Mouse (Mus musculus) hindbrain, embryonic 10.5 days (tissue): ENCODE data around the gene Ttn. TPM values are rescaled to one million over a fixed set of nuclear protein-coding genes. Genes with fewer than 3 reads are reported as not detected.

Experiments used
- DNase-seq: peaks from one replicate; pipeline ENCODE4 v3.0.0-alpha.2; 2017; ENCODE audit warnings: low spot score
- H3K27ac ChIP-seq: fragments of 300-500 bp; sonication (generic); 2 replicates; pipeline ENCODE4 v1.5.1; 2016; ENCODE audit warnings: mild to moderate bottlenecking, moderate library complexity
- H3K27me3 ChIP-seq: fragments of 300-500 bp; sonication (generic); 2 replicates; pipeline ENCODE4 v1.6.1; 2016; ENCODE audit warnings: mild to moderate bottlenecking; ENCODE audit not compliant: poor library complexity, insufficient read depth, severe bottlenecking
- H3K36me3 ChIP-seq: fragments of 300-500 bp; sonication (generic); 2 replicates; pipeline ENCODE4 v1.6.1; 2016; ENCODE audit warnings: mild to moderate bottlenecking, moderate library complexity
- H3K4me1 ChIP-seq: fragments of 300-500 bp; sonication (generic); replicated peaks from 2 replicates; pipeline ENCODE4 v1.6.1; 2016; ENCODE audit warnings: mild to moderate bottlenecking
- H3K4me3 ChIP-seq: fragments of 300-500 bp; sonication (generic); 2 replicates; pipeline ENCODE4 v1.5.1; 2016; ENCODE audit warnings: mild to moderate bottlenecking, moderate library complexity
- H3K9me3 ChIP-seq: fragments of 300-500 bp; sonication (generic); 2 replicates; pipeline ENCODE4 v1.6.1; 2016; ENCODE audit warnings: mild to moderate bottlenecking, moderate library complexity
- WGBS: fragments of 180-500 bp; shearing (Covaris S2); methylation state at CpG from one replicate; pipeline ENCODE4 v1.1.7; 2016; 5-methylcytosine and 5-hydroxymethylcytosine counted together
- polyA plus RNA-seq: library from polyadenylated mRNA; unstranded; fragments of >200 nt; fragmentation: Nextera tagmentation; extraction: Ambion mirVana; gene quantifications from 2 replicates; pipeline ENCODE4 v1.2.1, GENCODE M21; 2016

Ttn gene
- polyA plus RNA-seq, 1 experiment from 2014 or later: 0.10 TPM

DNA sequence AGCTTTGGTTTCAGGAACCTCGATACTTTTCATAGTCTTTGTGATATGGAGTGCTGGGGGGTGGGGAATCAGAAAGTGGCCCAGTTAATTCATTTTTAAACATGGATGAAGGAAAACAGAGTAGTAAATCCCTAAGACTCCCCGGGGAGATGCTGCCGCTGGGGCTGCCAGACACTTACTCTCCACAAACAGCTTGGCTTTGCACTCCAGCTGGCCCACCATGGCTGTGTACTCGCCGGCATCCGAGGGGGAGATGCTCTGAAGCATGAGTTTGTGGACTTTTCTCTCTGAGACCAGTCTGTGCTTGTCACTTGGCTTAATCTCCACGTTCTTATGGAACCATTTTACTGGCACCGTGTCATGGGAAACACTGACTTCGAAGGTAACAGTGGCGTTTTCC is 43.8 kb downstream of the Ttn start:
- no peak overlapping the region for H3K27ac ChIP-seq
- H3K27me3 ChIP-seq: no peaks in the 10 kb centered on the region
- DNase-seq: no peak
- H3K4me3 ChIP-seq: no peak overlapping the region
- WGBS: 75% methylated on average over 10 of the region's 10 CpGs
- H3K36me3 ChIP-seq: no peaks in the 10 kb centered on the region
- no peaks in the 10 kb centered on the region for H3K4me1 ChIP-seq
- H3K9me3 ChIP-seq: no peaks in the 10 kb centered on the region

DNA sequence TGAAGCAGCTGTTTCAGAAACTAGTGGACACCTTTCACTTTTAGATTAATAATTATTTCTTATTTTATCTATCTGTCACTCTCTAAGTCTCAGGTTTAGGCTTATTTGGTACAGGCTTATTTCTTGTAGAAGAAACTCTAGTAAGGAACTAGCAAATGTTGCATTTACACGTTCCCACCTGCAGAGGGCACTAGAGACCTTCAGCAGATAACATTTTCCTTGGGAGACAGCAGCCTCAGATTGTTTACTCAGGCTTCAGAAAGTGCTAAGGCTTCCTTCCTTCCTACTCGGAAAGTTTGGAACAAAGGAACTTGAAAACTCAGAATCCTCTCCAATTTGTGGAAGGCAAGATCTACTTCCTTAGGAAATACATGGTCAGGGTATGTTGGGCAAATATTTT is 52.6 kb downstream of the Ttn start:
- 12% methylated on average over 2 of the region's 2 CpGs for WGBS
- Histone ChIP-seq H3K4me1 (no peaks in the 10 kb centered on the region), H3K9me3 (no peaks in the 10 kb centered on the region), H3K27ac (no peak overlapping the region), H3K36me3 (no peaks in the 10 kb centered on the region), H3K27me3 (no peaks in the 10 kb centered on the region), H3K4me3 (no peak overlapping the region)
- DNase-seq: peak; percentile 59

DNA sequence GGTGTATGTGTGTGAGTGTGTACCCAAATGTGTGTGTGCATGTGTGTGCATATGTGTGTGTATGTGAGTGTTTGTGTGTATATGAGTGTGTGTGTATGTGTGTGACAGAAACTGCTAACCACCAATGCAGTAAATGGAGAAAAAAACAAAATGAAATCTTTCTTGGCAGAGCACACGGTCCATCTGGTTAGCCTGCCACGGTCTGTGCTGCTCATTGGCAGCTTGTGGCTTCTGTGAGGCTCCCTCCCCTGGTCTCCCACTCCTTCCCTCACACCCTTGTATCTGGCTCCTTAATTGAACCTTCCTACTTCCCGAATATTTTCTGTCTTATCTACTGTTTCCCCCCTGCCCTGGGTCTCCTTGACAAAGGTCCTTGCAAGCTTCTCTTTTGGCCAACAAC is 53.5 kb downstream of the Ttn start:
- H3K4me1 ChIP-seq: no peaks in the 10 kb centered on the region
- 80% methylated on average over 3 of the region's 3 CpGs for WGBS
- DNase-seq: no peak
- no peaks in the 10 kb centered on the region for H3K36me3 ChIP-seq
- no peak overlapping the region for H3K4me3 ChIP-seq
- no peaks in the 10 kb centered on the region for H3K9me3 ChIP-seq
- no peak overlapping the region for H3K27ac ChIP-seq
- H3K27me3 ChIP-seq: no peaks in the 10 kb centered on the region

DNA sequence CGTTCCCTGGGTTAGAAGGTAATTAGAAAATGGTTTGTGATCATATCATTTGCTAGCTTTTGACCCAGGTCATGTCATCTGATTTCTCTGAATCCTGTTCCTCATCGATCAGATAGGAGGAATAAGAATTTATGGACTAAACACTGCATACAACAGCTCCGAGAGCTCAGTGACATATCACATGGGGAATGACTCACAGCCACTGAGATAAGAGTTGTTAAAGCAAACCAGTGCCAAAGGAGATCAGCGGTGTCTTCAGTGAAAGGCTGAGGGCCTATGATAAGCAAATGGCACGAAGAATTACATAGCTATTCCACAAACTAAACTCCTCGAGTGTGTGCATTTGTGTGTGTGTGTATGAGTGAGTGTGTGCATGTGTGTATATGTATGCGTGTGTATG is 54.0 kb downstream of the Ttn start:
- Histone ChIP-seq H3K9me3 (no peaks in the 10 kb centered on the region), H3K4me1 (no peaks in the 10 kb centered on the region), H3K27ac (no peak overlapping the region), H3K4me3 (no peak overlapping the region), H3K27me3 (no peaks in the 10 kb centered on the region), H3K36me3 (no peaks in the 10 kb centered on the region)
- 90% methylated on average over 7 of the region's 7 CpGs for WGBS
- no peak for DNase-seq

DNA sequence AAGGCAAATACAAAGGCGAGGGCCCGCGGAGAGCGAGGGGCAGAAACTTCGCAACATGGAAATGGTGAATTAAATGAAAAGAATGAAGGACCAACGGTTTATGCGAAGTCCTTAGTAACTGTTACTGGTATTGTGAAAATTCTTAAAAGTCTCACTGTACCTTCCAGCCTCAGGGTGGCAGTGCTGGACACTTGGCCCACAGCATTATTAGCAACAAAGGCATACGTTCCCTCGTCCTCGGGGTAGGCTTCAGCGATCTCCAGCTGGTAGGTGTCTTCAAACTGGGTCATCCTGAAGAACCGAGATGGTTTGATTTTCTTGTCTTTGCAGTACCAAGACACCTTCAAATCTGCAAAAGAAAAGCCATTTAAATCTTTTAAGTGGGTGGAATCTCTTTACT is 55.4 kb downstream of the Ttn start:
- no peak for DNase-seq
- H3K36me3 ChIP-seq: no peaks in the 10 kb centered on the region
- H3K27me3 ChIP-seq: no peaks in the 10 kb centered on the region
- H3K27ac ChIP-seq: no peak overlapping the region
- no peaks in the 10 kb centered on the region for H3K4me1 ChIP-seq
- WGBS: 75% methylated on average over 12 of the region's 12 CpGs
- no peaks in the 10 kb centered on the region for H3K9me3 ChIP-seq
- no peak overlapping the region for H3K4me3 ChIP-seq

DNA sequence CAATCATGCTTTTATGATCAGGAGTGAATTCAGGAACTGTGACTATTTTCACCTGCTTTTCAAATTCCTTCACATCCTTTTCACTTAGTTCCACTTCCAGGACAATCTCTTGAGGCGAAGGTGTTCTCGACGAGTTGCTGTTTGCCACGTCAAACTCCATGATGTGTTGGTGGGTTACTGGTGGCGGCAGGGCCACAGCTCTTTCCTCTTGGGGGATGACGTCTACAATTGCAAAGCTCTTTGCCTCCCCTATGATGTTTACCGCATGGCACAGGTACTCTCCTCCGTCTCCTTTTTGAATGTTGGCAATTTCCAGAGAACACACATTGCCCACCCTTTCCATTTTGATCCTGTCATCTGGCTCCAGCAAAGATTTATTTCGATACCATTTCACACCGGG is 67.4 kb downstream of the Ttn start:
- Histone ChIP-seq H3K4me1 (no peaks in the 10 kb centered on the region), H3K4me3 (no peak overlapping the region), H3K27ac (no peak overlapping the region), H3K9me3 (no peaks in the 10 kb centered on the region), H3K27me3 (no peaks in the 10 kb centered on the region), H3K36me3 (no peaks in the 10 kb centered on the region)
- 96% methylated on average over 10 of the region's 10 CpGs for WGBS
- no peak for DNase-seq

DNA sequence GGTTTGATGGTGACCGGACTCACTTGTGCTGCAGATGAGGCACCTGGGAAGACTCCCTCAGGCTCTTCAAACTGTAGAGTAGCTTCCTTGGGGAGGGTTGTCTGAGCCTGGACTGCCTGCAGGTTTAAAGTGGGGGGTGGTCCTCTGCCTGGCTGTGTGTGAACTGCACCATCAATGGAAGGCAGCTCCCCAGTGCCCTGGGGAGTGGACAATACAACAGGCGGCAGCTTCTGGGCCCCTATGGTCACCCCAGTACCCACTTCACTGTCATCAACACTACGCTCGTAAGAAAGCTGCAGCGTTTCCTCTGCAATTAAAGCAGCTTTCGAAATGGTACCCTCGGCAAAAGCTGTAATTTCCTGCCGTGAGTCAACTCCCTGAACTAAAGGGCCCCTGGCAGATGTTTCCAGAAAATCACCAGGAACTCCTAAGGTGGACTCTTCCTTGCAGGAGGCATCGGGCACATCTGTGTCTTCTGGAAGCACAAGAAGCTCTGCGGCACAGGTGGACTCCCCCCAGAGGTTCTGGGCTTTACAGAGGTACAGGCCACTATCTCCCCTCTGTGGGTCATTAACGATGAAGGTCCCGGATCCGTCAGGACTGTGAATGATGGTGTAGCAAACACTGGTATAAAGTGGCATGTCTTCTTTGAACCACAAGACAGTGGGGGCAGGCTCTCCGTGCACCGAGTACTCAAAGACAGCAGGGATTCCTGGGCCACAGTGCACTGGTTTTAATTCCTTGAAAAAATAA is 73.5 kb downstream of the Ttn start:
- DNase-seq: no peak
- Histone ChIP-seq H3K36me3 (no peaks in the 10 kb centered on the region), H3K27ac (no peak overlapping the region), H3K4me1 (no peaks in the 10 kb centered on the region), H3K4me3 (no peak overlapping the region), H3K27me3 (no peaks in the 10 kb centered on the region), H3K9me3 (no peaks in the 10 kb centered on the region)
- WGBS: 84% methylated on average over 15 of the region's 15 CpGs

DNA sequence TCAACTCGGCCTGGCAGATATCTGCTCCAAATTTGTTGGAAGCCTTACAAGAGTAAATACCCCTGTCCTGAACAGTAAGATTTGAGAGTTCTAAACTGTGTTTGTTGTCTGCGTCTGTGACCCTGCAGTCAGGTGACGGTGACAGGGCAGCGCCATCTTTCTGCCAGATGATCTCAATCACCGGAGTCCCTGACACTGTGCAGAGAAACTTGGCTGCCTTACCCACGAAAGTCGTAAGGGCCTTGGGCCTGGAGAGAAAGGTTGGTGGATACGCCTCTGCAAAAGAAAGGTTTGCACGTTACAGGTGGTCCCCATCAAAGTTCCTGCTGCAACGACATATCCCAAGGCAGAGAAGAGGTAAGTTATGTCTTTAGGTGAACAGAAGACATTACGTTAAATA is 79.0 kb downstream of the Ttn start:
- DNase-seq: no peak
- H3K36me3 ChIP-seq: no peaks in the 10 kb centered on the region
- no peak overlapping the region for H3K4me3 ChIP-seq
- no peaks in the 10 kb centered on the region for H3K27me3 ChIP-seq
- 94% methylated on average over 11 of the region's 11 CpGs for WGBS
- H3K9me3 ChIP-seq: no peaks in the 10 kb centered on the region
- H3K27ac ChIP-seq: no peak overlapping the region
- H3K4me1 ChIP-seq: no peaks in the 10 kb centered on the region

DNA sequence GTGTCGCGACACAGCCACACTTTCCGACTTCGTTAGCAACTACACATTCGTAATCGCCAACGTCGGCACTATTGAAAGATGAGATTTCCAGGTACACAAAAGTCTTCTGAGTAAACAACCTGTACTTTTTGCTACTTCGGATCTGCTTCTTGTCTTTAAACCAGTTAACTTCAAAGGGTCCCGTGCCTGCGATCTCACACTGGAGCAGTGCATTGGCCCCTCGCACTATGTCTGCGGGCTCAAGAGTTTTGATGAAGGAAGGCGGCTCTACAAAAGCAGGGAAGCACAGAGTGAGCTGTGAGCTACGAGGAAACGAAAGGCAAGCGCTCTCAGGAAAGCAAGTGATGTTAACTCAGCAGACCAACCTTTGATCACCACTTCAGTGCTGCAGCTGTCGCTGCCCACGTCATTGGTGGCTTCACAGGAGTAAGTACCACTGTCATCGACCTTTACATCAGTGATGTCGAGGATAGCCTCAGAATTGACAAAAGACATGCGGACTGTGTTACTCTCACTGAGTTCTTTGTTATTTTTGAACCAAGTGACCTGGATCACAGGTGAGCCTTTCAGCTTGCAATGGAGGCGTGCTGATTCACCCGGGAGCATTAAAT is 80.8 kb downstream of the Ttn start:
- H3K27ac ChIP-seq: no peak overlapping the region
- WGBS: 91% methylated on average over 24 of the region's 24 CpGs
- no peaks in the 10 kb centered on the region for H3K36me3 ChIP-seq
- no peaks in the 10 kb centered on the region for H3K9me3 ChIP-seq
- no peak for DNase-seq
- no peak overlapping the region for H3K4me3 ChIP-seq
- H3K4me1 ChIP-seq: no peaks in the 10 kb centered on the region
- H3K27me3 ChIP-seq: no peaks in the 10 kb centered on the region

DNA sequence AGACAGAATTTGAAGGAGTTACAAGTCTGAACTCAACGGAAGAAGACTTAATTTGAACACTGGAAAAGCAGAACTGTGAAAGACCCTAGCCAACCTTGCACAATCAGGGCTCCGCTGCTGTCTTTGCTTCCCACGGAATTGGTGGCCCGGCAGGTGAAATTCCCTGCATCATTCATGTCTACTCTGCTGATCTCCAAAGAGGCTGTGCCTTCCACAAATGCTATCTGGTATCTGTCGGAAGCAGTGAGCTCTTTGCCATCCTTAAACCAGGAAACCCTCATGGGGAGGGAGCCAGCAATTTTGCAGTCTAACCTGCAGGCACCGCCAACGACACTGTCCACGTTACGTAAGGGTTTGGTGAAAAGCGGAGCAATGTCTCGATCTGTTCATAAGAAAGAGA is 82.5 kb downstream of the Ttn start:
- no peaks in the 10 kb centered on the region for H3K27me3 ChIP-seq
- H3K9me3 ChIP-seq: no peaks in the 10 kb centered on the region
- WGBS: 95% methylated on average over 11 of the region's 11 CpGs
- no peak overlapping the region for H3K27ac ChIP-seq
- H3K4me1 ChIP-seq: no peaks in the 10 kb centered on the region
- no peak for DNase-seq
- H3K36me3 ChIP-seq: no peaks in the 10 kb centered on the region
- no peak overlapping the region for H3K4me3 ChIP-seq

DNA sequence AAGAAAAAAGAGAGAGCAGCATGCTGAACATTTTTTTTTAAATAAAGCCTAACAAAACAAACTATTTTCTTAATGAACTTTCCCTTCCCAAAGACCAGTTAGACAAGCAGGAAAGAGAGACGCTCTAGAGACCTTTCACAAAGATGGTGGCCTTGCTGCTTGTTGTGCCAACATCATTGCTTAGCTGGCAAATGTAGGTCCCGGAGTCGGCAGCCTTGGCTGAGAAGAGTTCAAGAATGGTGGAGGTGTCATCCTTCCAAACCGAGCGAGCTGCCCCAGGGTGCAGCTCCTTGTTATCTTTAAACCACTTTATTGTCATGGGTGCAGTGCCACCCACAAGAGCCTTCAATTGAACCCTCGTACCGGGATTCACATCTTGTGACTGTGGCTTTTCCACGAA is 85.4 kb downstream of the Ttn start:
- H3K27me3 ChIP-seq: no peaks in the 10 kb centered on the region
- 88% methylated on average over 8 of the region's 8 CpGs for whole genome bisulfite sequencing

DNA sequence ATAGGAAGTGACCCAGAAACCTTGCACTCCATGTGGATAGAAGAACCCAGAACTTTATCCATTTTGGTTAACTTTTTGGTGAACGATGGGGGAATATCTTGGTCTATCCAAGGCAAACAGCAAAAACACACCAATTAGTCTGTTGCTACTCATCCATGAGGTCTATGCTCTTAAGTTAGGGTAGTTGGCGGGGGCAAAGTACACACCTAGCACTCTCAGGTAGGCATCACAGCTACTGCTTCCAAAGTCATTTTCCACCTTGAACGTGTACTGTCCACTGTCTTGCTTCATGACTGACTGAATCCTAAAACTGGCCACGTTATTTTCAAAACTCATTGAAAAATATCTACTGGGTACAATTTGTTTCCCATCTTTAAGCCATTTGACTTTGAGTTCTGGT is 87.0 kb downstream of the Ttn start:
- Histone ChIP-seq H3K27ac (no peak overlapping the region), H3K9me3 (no peaks in the 10 kb centered on the region), H3K4me1 (no peaks in the 10 kb centered on the region), H3K36me3 (no peaks in the 10 kb centered on the region), H3K27me3 (no peaks in the 10 kb centered on the region), H3K4me3 (no peak overlapping the region)
- no peak for DNase-seq
- WGBS: 94% methylated on average over 4 of the region's 4 CpGs

More for the DNA sequence above, 85.4 kb downstream of the Ttn start:
- Histone ChIP-seq H3K9me3 (no peaks in the 10 kb centered on the region), H3K36me3 (no peaks in the 10 kb centered on the region), H3K4me3 (no peak overlapping the region), H3K4me1 (no peaks in the 10 kb centered on the region), H3K27ac (no peak overlapping the region)
- DNase-seq: no peak

DNA sequence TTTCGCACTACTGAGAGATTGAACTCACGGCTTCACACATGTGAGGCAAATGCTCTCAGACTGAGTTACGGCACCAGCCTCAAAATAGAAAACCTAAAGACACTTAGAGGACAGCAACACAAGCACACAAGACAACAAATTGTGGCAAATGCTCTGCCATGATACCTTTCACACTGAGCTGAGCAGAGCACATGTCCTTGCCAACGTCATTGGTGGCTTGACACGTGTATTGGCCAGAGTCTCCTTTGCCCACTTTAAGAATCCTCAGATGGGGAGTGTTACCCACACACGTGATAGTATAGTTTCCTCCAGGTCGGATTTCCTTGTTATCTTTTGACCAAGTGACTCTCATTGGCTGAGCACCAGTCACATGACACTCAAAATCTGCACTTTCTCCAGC is 93.6 kb downstream of the Ttn start:
- Histone ChIP-seq H3K27me3 (no peaks in the 10 kb centered on the region), H3K27ac (no peak overlapping the region), H3K4me1 (no peaks in the 10 kb centered on the region), H3K9me3 (no peaks in the 10 kb centered on the region), H3K36me3 (no peaks in the 10 kb centered on the region), H3K4me3 (no peak overlapping the region)
- no peak for DNase-seq
- WGBS: 87% methylated on average over 7 of the region's 7 CpGs

DNA sequence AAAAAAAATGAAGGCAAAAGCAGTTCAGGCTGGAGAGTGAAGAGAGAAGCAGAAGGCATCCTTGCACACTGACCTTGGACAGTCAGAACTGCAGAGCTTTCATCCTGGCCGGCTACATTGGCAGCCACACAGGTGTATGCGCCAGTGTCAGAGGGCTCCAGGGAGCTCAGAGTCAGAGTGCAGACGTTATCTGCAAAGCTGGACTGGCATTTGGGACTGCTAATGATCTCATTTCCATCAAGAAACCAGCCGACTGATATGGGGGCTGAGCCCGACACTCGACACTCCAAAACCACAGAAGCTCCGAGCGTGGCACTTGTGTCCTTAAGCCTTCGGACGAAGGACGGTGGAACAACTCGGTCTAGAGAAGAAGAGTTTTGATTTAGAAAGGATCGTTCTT is 96.5 kb downstream of the Ttn start:
- no peak for DNase-seq
- no peaks in the 10 kb centered on the region for H3K4me1 ChIP-seq
- WGBS: 85% methylated on average over 13 of the region's 13 CpGs
- no peak overlapping the region for H3K27ac ChIP-seq
- H3K27me3 ChIP-seq: no peaks in the 10 kb centered on the region
- H3K4me3 ChIP-seq: no peak overlapping the region
- H3K36me3 ChIP-seq: no peaks in the 10 kb centered on the region
- no peaks in the 10 kb centered on the region for H3K9me3 ChIP-seq
